Mouse (Mus musculus): ENCODE data around the gene Lhfpl4.

The Lhfpl4 gene

GRCm38 (mm10) chr6:113194841-113195595, at the start of gene Lhfpl4:
Gene Lhfpl4, minus strand, starts transcription at chr6:113195384.
- DNase-seq = peak; percentile 69

DNA sequence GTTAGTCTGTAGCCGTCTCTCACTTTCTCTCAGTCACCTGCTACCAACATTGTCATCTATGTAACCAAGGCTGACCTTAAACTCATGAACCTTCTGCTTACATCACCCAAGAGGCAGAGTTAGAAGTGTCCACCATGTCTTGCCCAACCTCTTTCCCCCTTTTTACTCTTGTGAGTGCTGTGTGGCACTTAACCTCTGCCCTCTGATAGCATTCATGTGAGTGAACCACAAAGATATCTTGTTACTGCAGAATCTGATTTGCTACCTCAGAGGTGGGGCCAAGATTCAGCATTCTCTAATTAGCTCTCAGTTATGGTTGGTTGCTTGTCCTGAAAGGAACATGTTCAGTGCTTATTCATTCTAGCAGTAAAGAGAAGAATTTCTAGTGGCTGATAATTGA, 47.6 kb upstream of the Lhfpl4 start:
- DNase-seq = no peak

DNA sequence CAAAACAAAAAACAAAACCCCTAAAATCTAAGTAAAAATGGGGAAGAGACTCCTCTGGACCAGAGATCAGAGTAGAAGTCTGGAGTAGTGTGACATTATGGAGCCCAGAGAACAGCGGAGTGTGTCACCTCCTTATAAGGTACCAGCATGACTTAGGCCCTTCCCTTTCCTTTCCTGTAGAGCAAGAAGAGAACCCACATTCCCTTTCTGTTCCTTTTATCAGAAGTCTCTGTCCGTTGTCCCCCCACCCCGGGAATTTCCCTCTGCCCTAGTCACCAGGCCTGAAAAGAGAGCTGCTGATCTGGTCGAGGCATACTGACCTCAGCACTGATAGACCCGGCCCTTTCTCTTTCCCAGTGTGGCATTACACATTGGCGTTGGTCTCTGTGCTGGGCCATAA, 43.3 kb upstream of the Lhfpl4 start:
- DNase-seq = no peak

- peak; percentile 99 for DNase-seq
Measured at GRCm38 (mm10) chr6:113237542-113238270, 42.5 kb upstream of the Lhfpl4 start, which contains the start of gene Mtmr14. Gene Mtmr14, plus strand, starts transcription at chr6:113237843.

DNA sequence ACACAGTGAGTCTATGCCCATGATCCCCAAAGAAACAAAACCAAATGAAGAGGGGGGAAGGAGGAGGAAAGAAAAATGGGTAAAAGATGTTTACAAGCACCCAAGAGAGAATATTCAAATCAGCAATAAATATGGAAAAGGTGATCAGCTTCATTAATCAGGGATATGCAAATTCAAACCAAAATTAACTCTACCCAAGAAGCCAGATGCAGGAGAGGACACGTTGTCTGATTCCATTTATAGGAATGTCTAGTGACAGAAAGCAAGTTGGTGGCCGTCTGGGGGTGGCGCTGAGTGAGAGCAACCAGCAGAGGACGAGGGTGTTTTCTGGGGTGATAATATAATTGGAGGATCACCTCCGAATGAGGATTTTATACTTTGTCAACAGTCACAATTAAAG, 40.0 kb upstream of the Lhfpl4 start:
- peak; percentile 39 for DNase-seq

DNA sequence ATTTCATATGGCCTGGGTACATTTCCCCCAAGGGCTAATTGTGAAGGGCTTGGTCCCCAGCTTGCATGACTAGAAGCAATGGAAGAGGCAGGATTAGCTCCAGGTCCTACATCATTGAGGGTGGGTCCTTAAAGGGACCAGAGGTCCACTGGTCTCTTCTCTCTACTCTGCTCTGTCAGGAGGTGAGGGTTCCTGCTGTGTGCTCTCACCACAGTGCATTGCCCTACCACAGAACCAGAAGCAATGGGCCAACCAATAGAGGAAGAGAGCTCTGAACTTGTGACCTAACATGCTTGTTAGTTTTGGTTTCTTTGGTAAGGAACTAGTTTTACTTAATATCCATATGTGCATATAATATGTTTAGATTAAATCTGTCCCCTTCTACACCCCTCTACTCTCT, 31.5 kb upstream of the Lhfpl4 start:
- DNase-seq = no peak

GRCm38 (mm10) chr6:113225798-113226197, 30.6 kb upstream of the Lhfpl4 start:
- DNase-seq = no peak

- no peak for DNase-seq
Measured at GRCm38 (mm10) chr6:113216280-113216679, 21.1 kb upstream of the Lhfpl4 start.

DNA sequence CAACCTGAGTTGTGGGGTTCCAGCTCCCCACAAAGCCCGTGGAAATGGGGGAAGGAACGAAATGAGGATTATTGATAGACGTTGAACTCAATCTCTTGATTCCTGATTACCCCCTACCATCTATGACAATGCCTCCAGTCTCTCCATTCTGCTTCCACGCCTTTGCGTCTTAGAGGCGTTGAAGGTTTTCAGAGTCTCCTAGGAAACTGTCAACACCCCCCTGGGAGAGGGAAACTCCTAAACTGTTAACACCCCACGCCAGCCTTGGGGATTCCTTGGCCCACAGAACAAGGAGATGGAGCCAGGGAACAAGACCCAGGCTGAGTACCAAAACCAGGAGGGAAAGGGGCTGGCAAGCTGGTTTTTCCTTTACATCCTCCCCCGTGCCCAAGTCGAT, 410 bp upstream of the Lhfpl4 start:
- DNase-seq = peak; percentile 29

DNA sequence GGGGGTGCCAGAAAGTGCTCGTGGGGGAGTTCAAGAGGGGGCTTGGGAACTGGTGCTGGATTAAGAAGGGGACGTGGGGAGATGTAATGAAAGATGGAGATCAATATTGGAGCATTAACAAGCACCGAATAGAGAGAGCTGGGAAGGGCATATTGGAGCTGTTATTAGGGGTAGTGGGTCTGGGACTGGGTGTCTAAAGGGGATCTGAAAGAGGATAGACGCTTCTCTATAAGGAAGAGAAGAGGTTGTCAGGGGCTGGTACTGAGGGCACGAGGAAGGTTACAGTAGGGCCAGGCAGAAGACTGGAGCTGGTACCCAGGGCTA, 705 bp downstream of the Lhfpl4 start:
- DNase-seq = no peak

DNA sequence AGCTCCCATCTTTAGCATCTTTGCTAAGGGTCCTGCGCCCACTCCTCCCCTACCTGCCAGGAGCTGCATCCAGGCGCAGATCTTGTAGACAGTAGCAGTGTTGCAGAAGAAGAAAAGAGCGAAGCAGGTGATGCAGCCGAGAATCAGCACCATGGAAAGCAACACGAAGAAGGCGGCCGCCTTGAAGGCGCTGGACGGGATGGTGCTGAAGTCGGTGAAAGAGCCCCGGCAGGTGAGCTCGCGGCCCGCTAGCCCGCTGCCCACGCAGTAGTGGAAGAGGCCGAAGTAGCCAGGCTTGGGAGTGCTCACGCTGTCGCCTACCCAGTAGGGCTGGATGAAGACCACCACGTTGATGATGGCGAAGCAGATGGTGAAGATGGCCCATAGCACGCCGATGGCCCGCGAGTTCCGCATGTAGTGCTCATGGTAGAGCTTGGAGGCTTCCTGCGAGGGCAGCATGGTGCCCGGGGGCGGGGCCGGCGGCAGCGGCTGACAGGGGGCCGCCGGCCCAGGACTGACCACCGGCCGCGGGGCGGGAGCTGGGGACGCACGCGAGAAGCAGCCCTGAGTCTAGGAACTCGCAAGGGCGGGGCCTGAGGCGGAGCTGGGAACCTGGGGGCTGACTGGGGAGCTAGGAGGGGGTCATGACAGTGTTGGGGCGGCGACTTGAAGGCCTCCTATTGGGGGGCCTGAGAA, 1.3 kb downstream of the Lhfpl4 start:
- peak; percentile 37 for DNase-seq

DNA sequence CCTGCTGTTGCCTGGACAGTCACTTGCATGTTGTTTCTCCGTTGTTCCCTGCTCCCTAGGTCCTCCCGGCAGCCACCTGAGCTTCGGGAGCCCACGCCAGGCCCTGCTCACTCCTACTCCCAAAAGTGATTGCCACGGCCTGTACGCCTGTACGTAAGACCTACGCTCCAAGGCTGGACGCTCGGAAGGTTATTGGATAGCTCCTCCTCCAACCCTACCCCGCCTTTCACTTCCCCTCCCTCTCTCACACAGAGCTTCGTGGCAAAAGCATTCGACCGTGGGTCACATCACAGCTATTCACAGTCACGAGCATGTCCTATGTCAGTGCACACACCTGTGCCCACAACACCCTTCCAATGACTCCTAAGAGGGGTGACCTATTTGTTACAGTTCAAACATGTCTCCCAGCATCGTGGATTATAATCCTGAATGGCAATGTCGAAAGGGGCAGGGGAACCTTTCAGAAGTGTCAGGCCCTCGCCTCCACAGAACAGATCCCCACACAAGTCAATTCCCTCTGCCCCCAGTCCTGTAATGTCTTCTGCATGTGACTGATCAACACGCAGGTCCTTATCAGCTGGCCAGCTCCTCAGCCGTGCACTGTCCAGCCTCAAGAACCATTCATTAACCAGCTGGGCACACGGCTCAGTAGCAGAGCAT, 10.2 kb downstream of the Lhfpl4 start:
- DNase-seq = no peak

GRCm38 (mm10) chr6:113184163-113184562, 11.0 kb downstream of the Lhfpl4 start:
- no peak for DNase-seq

GRCm38 (mm10) chr6:113179195-113179733, 15.9 kb downstream of the Lhfpl4 start:
- no peak for DNase-seq

DNA sequence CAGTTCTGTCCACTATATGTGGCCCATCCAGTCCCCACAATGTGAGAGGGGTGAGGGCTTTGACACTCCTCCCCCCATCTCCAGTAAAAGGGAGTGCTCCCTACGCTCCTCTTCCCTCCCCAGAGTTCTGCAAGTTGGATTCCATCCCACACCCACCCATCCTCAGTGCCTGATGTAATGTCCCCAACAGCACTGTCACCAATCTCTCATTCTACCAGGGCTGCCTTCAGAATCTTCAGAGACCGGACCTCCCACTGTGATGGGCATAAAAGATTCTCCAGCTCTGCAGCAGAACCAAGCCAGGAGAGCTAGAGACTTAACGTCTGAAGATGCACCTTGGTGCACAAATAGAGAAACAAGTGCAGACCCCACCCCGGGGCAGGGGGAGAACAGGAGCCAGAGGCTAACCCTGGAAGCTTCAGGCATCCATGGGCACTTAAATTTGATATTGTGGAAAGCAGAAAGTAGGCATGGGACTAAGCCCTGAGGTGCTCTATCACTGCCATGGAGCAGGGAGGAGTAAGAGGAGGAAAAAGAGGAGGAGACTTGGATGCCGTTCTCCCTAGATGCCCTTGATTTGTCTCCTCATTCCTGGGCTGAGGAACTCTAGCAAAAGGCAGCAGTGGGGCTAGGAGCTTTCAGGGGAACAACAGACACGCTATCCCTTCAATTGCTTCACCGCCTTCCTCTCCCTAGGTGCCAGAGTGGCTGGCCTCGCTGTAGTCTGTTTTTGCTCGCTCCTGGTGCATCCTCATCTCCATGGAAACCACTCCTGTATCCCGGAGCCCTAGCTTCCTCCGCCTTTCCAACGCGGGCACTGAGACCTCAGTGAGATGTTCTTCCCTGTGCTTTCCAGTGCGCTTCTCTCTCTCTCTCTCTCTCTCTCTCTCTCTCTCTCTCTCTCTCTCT, 16.6 kb downstream of the Lhfpl4 start:
- peak; percentile 86 for DNase-seq

GRCm38 (mm10) chr6:113176613-113177012, 18.6 kb downstream of the Lhfpl4 start:
- DNase-seq = no peak

GRCm38 (mm10) chr6:113175469-113175868, 19.7 kb downstream of the Lhfpl4 start:
- no peak for DNase-seq

DNA sequence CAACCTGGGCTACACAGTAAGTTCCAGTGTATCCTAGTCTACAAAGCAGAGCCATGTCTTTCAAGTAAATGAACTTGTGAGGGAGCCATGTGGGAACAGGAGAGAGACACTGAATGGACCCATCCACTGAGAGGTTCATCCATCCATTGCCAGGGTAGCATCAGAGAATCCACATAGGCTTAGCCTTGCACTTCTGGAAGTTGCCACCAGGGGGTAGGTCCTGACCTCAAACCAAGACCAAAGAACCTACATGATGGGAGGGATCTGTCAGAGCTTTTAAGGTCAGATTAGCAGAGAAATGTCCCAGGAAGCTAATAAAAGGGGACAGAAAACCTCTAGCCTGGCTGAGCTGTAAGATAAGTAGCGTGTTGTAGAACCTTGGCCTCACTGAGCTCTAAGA, 22.6 kb downstream of the Lhfpl4 start:
- DNase-seq = peak; percentile 46

- DNase-seq = no peak
Measured at GRCm38 (mm10) chr6:113172011-113172410, 23.2 kb downstream of the Lhfpl4 start.

- DNase-seq = no peak
Measured at GRCm38 (mm10) chr6:113170651-113171050, 24.5 kb downstream of the Lhfpl4 start.

GRCm38 (mm10) chr6:113169852-113170251, 25.3 kb downstream of the Lhfpl4 start:
- no peak for DNase-seq

Data from right cerebral cortex, adult 18-20 months (tissue).